Mouse (Mus musculus) kidney, postnatal 25 days (tissue): ENCODE measurements at regions not wholly inside any gene's neighbourhood (a gene's known extent, or its start where the extent isn't known, plus 50 kb on each side); places are given as distances from the start of the nearest gene placed in this dataset.
A peak's percentile ranks its signal among the peaks of the same experiment; 100 is the strongest.

ENCODE experiments used
- DNase-seq, 2 experiments: peaks; one replicate each; pipeline ENCODE4 v3.0.0; 2021; ENCODE audit warnings: mixed read lengths in 2 of 2

- no peak for DNase-seq
Observed at GRCm38 (mm10) chr4:98282275-98282674, 100.8 kb downstream of the Tm2d1 start.

GRCm38 (mm10) chr4:98258336-98258735, 124.8 kb downstream of the Tm2d1 start:
- no peak for DNase-seq

GRCm38 (mm10) chr4:98257711-98258110, 125.4 kb downstream of the Tm2d1 start:
- no peak for DNase-seq

- DNase-seq, result peak in 1 of 2 experiments; percentile 56
Observed at GRCm38 (mm10) chr4:98254856-98255853, 128.0 kb downstream of the Tm2d1 start.

GRCm38 (mm10) chr4:98243941-98244929, 138.9 kb downstream of the Tm2d1 start:
- peak; percentile 17 to 60 for DNase-seq

- DNase-seq, result peak; percentile 53 to 63
Observed at GRCm38 (mm10) chr4:98243502-98243901, 139.6 kb downstream of the Tm2d1 start.

GRCm38 (mm10) chr4:98241921-98242320, 141.2 kb downstream of the Tm2d1 start:
- DNase-seq, result no peak

- no peak for DNase-seq
Observed at GRCm38 (mm10) chr4:98240289-98240688, 142.8 kb downstream of the Tm2d1 start.

- DNase-seq, result no peak
Observed at GRCm38 (mm10) chr4:98238075-98238474, 145.0 kb downstream of the Tm2d1 start.

- no peak for DNase-seq
Observed at GRCm38 (mm10) chr4:98237475-98237874, 145.6 kb downstream of the Tm2d1 start.

GRCm38 (mm10) chr4:98236006-98236783, 146.9 kb downstream of the Tm2d1 start:
- DNase-seq, result no peak

- no peak for DNase-seq
Observed at GRCm38 (mm10) chr4:98228193-98228592, 154.9 kb downstream of the Tm2d1 start.

GRCm38 (mm10) chr4:98224366-98224765, 158.7 kb downstream of the Tm2d1 start:
- DNase-seq, result no peak

GRCm38 (mm10) chr4:98223429-98223828, 159.7 kb downstream of the Tm2d1 start:
- DNase-seq, result no peak

- no peak for DNase-seq
Observed at GRCm38 (mm10) chr4:98221566-98221965, 161.5 kb downstream of the Tm2d1 start.

- no peak for DNase-seq
Observed at GRCm38 (mm10) chr4:98215218-98215617, 167.9 kb downstream of the Tm2d1 start.

GRCm38 (mm10) chr4:98207446-98207845, 175.7 kb downstream of the Tm2d1 start:
- DNase-seq, result no peak

GRCm38 (mm10) chr4:98206245-98206970, 176.7 kb downstream of the Tm2d1 start:
- no peak for DNase-seq

GRCm38 (mm10) chr4:98203129-98203528, 180.0 kb downstream of the Tm2d1 start:
- no peak for DNase-seq

GRCm38 (mm10) chr4:98202232-98202631, 180.9 kb downstream of the Tm2d1 start:
- DNase-seq, result no peak

GRCm38 (mm10) chr4:98201102-98201501, 182.0 kb downstream of the Tm2d1 start:
- DNase-seq, result no peak

GRCm38 (mm10) chr4:98200701-98201100, 182.4 kb downstream of the Tm2d1 start:
- no peak for DNase-seq
